Mouse (Mus musculus) limb, embryonic 10.5 days (tissue): ENCODE data around the gene Sppl2b. TPM values are rescaled to one million over a fixed set of nuclear protein-coding genes. Genes with fewer than 3 reads are reported as not detected.

Source experiments
- DNase-seq: peaks from one replicate; pipeline ENCODE4 v3.0.0-alpha.2; 2017; ENCODE audit warnings: low spot score
- H3K27ac ChIP-seq: fragments of 300-500 bp; sonication (generic); 2 replicates; pipeline ENCODE4 v1.5.1; 2016; ENCODE audit warnings: mild to moderate bottlenecking
- H3K27me3 ChIP-seq: fragments of 300-500 bp; sonication (generic); 2 replicates; pipeline ENCODE4 v1.6.1; 2016; ENCODE audit warnings: low read depth, mild to moderate bottlenecking; ENCODE audit not compliant: poor library complexity, severe bottlenecking
- H3K36me3 ChIP-seq: fragments of 300-500 bp; sonication (generic); 2 replicates; pipeline ENCODE4 v1.6.1; 2016; ENCODE audit warnings: mild to moderate bottlenecking, moderate library complexity
- H3K4me1 ChIP-seq: fragments of 300-500 bp; sonication (generic); 2 replicates; pipeline ENCODE4 v1.6.1; 2016
- H3K4me3 ChIP-seq: fragments of 300-500 bp; sonication (generic); 2 replicates; pipeline ENCODE4 v1.5.1; 2016; ENCODE audit warnings: mild to moderate bottlenecking, moderate library complexity
- H3K9me3 ChIP-seq: fragments of 300-500 bp; sonication (generic); replicated peaks from 2 replicates; pipeline ENCODE4 v1.6.1; 2016; ENCODE audit warnings: mild to moderate bottlenecking
- WGBS: fragments of 180-500 bp; shearing (Covaris S2); methylation state at CpG from one replicate; pipeline ENCODE4 v1.1.7; 2016; 5-methylcytosine and 5-hydroxymethylcytosine counted together
- polyA plus RNA-seq: library from polyadenylated mRNA; unstranded; fragments of >200 nt; fragmentation: Nextera tagmentation; extraction: Ambion mirVana; gene quantifications from 2 replicates; pipeline ENCODE4 v1.2.1, GENCODE M21; 2016

Sppl2b gene
- polyA plus RNA-seq, 1 experiment from 2014 or later: 48.5 TPM

- H3K27ac ChIP-seq: no peak overlapping the region
- DNase-seq: no peak
- H3K27me3 ChIP-seq: no peaks in the 10 kb centered on the region
- no peaks in the 10 kb centered on the region for H3K9me3 ChIP-seq
- no peak overlapping the region for H3K4me3 ChIP-seq
- H3K4me1 ChIP-seq: no peaks in the 10 kb centered on the region
- H3K36me3 ChIP-seq: peaks cover 77% of the 10 kb centered on the region
- 93% methylated on average over 16 of the region's 16 CpGs for WGBS
These were observed 9.4 kb downstream of the Sppl2b start for GRCm38 (mm10) chr10:80864446-80864845.

- Histone ChIP-seq H3K36me3 (peaks cover 26% of the 10 kb centered on the region), H3K27ac (no peak overlapping the region), H3K27me3 (0 out of 2 replicates have a peak, but pooled peaks cover 4% of the 10 kb centered on the region), H3K4me3 (no peak overlapping the region), H3K9me3 (no peaks in the 10 kb centered on the region), H3K4me1 (no peaks in the 10 kb centered on the region)
- no peak for DNase-seq
- WGBS: 56% methylated on average over 6 of the region's 6 CpGs
These were observed 15.9 kb downstream of the Sppl2b start for GRCm38 (mm10) chr10:80870993-80871392.

GRCm38 (mm10) chr10:80871581-80871980, 16.5 kb downstream of the Sppl2b start, which contains the start of gene Tmprss9:
Gene Tmprss9 (plus strand): TSS chr10:80871848.
- no peak for DNase-seq

GRCm38 (mm10) chr10:80874035-80874434, 19.0 kb downstream of the Sppl2b start:
- 85% methylated on average over 9 of the region's 9 CpGs for WGBS
- Histone ChIP-seq H3K9me3 (no peaks in the 10 kb centered on the region), H3K27ac (no peak overlapping the region), H3K4me3 (no peak overlapping the region), H3K4me1 (peaks cover 9% of the 10 kb centered on the region), H3K27me3 (0 out of 2 replicates have a peak, but pooled peaks cover 4% of the 10 kb centered on the region), H3K36me3 (no peaks in the 10 kb centered on the region)
- no peak for DNase-seq

More at GRCm38 (mm10) chr10:80871581-80871980, 16.5 kb downstream of the Sppl2b start, which contains the start of gene Tmprss9:
- no peak within 1 kb of the TSS for H3K27ac ChIP-seq
- peaks cover 22% of the 10 kb centered on the region for H3K36me3 ChIP-seq
- 0 out of 2 replicates have a peak, but pooled peaks cover 4% of the 10 kb centered on the region for H3K27me3 ChIP-seq
- H3K4me1 ChIP-seq: peaks cover 5% of the 10 kb centered on the region
- WGBS: 36% methylated on average over 9 of the region's 9 CpGs
- H3K4me3 ChIP-seq: no peak within 1 kb of the TSS
- H3K9me3 ChIP-seq: no peaks in the 10 kb centered on the region

GRCm38 (mm10) chr10:80876028-80876427, 21.0 kb downstream of the Sppl2b start:
- 30% methylated on average over 5 of the region's 5 CpGs for WGBS
- Histone ChIP-seq H3K4me3 (no peak overlapping the region), H3K27me3 (0 out of 2 replicates have a peak, but pooled peaks cover 4% of the 10 kb centered on the region), H3K27ac (no peak overlapping the region), H3K4me1 (peaks cover 9% of the 10 kb centered on the region), H3K9me3 (no peaks in the 10 kb centered on the region), H3K36me3 (no peaks in the 10 kb centered on the region)
- DNase-seq: peak; percentile 59

- DNase-seq: no peak
- H3K27me3 ChIP-seq: 0 out of 2 replicates have a peak, but pooled peaks cover 4% of the 10 kb centered on the region
- no peaks in the 10 kb centered on the region for H3K36me3 ChIP-seq
- peak overlapping the region; percentile 25; the same call in 1 of the 2 replicates for H3K27ac ChIP-seq
- WGBS: 27% methylated on average over 3 of the region's 3 CpGs
- no peak overlapping the region for H3K4me3 ChIP-seq
- H3K9me3 ChIP-seq: no peaks in the 10 kb centered on the region
- H3K4me1 ChIP-seq: peaks cover 9% of the 10 kb centered on the region
These were observed 21.5 kb downstream of the Sppl2b start for GRCm38 (mm10) chr10:80876594-80876993.

GRCm38 (mm10) chr10:80880131-80880641, 25.1 kb downstream of the Sppl2b start:
- Histone ChIP-seq H3K4me1 (peaks cover 9% of the 10 kb centered on the region), H3K27me3 (no peaks in the 10 kb centered on the region), H3K9me3 (no peaks in the 10 kb centered on the region), H3K36me3 (no peaks in the 10 kb centered on the region), H3K4me3 (no peak overlapping the region), H3K27ac (no peak overlapping the region)
- WGBS: 20% methylated on average over 5 of the region's 5 CpGs
- peak; percentile 82 for DNase-seq

- Histone ChIP-seq H3K4me3 (no peak overlapping the region), H3K4me1 (peaks cover 9% of the 10 kb centered on the region), H3K27ac (no peak overlapping the region), H3K9me3 (no peaks in the 10 kb centered on the region), H3K27me3 (no peaks in the 10 kb centered on the region), H3K36me3 (no peaks in the 10 kb centered on the region)
- no peak for DNase-seq
- 74% methylated on average over 2 of the region's 2 CpGs for WGBS
These were observed 25.8 kb downstream of the Sppl2b start for GRCm38 (mm10) chr10:80880901-80881300.

GRCm38 (mm10) chr10:80881301-80881700, 26.2 kb downstream of the Sppl2b start:
- 29% methylated on average over 10 of the region's 10 CpGs for WGBS
- Histone ChIP-seq H3K4me3 (no peak overlapping the region), H3K4me1 (peaks cover 7% of the 10 kb centered on the region), H3K27ac (no peak overlapping the region), H3K9me3 (no peaks in the 10 kb centered on the region), H3K27me3 (no peaks in the 10 kb centered on the region), H3K36me3 (no peaks in the 10 kb centered on the region)
- peak; percentile 86 for DNase-seq

GRCm38 (mm10) chr10:80887181-80887580, 32.1 kb downstream of the Sppl2b start:
- H3K4me3 ChIP-seq: no peak overlapping the region
- peaks cover 7% of the 10 kb centered on the region for H3K4me1 ChIP-seq
- H3K36me3 ChIP-seq: no peaks in the 10 kb centered on the region
- H3K9me3 ChIP-seq: no peaks in the 10 kb centered on the region
- H3K27ac ChIP-seq: no peak overlapping the region
- peaks cover 35% of the 10 kb centered on the region for H3K27me3 ChIP-seq
- DNase-seq: no peak
- WGBS: 81% methylated on average over 11 of the region's 11 CpGs

GRCm38 (mm10) chr10:80895100-80895499, 40.0 kb downstream of the Sppl2b start:
- Histone ChIP-seq H3K9me3 (no peaks in the 10 kb centered on the region), H3K4me3 (no peak overlapping the region), H3K27ac (no peak overlapping the region), H3K27me3 (peaks cover 16% of the 10 kb centered on the region), H3K4me1 (peaks cover 35% of the 10 kb centered on the region), H3K36me3 (peaks cover 27% of the 10 kb centered on the region)
- 90% methylated on average over 7 of the region's 7 CpGs for WGBS
- DNase-seq: no peak

- 84% methylated on average over 6 of the region's 6 CpGs for WGBS
- Histone ChIP-seq H3K27me3 (0 out of 2 replicates have a peak, but pooled peaks cover 11% of the 10 kb centered on the region), H3K4me3 (0 out of 2 replicates have a peak overlapping the region, but pooled peaks have one; percentile 16), H3K36me3 (peaks cover 27% of the 10 kb centered on the region), H3K9me3 (no peaks in the 10 kb centered on the region), H3K4me1 (peaks cover 35% of the 10 kb centered on the region), H3K27ac (no peak overlapping the region)
- DNase-seq: no peak
These were observed 40.6 kb downstream of the Sppl2b start for GRCm38 (mm10) chr10:80895697-80896096.

- no peak overlapping the region for H3K4me3 ChIP-seq
- peaks cover 33% of the 10 kb centered on the region for H3K36me3 ChIP-seq
- DNase-seq: no peak
- peaks cover 39% of the 10 kb centered on the region for H3K4me1 ChIP-seq
- no peak overlapping the region; the same call in 1 of the 2 replicates for H3K27ac ChIP-seq
- no peaks in the 10 kb centered on the region for H3K9me3 ChIP-seq
- H3K27me3 ChIP-seq: 0 out of 2 replicates have a peak, but pooled peaks cover 11% of the 10 kb centered on the region
- WGBS: 69% methylated on average over 24 of the region's 24 CpGs
These were observed 41.8 kb downstream of the Sppl2b start for GRCm38 (mm10) chr10:80896581-80897485.
